Mouse (Mus musculus) adrenal gland, postnatal 10 days (tissue): ENCODE data around the gene 1700017N19Rik. TPM values are rescaled to one million over a fixed set of nuclear protein-coding genes. Genes with fewer than 3 reads are reported as not detected.
"Not testable (repeated sequence)": the region's sequence is repeated elsewhere in the genome, so short reads cannot be mapped to it uniquely, and the experiment has no call there.

Experiments used
- DNase-seq: peaks from one replicate; pipeline ENCODE4 v3.0.0; 2021; ENCODE audit warnings: mixed read lengths
- long read RNA-seq, 2 experiments: library from polyadenylated mRNA; stranded (forward); transcript quantifications; one replicate each; pipeline ENCODE4 v2.0.0; 2021
- total RNA-seq, 2 experiments: library from RNA; stranded (reverse); gene quantifications; 2 replicates each; pipeline ENCODE4 v1.2.3; 2021

The 1700017N19Rik gene
- not detected for total RNA-seq
- long read RNA-seq, experiment 1: 0 reads
- long read RNA-seq, experiment 2: 0 reads

- DNase-seq: no peak
Observed at GRCm38 (mm10) chr10:100590323-100590722, at the start of gene 1700017N19Rik, which contains the start of gene 4930430F08Rik. Gene 1700017N19Rik (plus strand): TSS chr10:100590484. Gene 4930430F08Rik (minus strand): TSS chr10:100590423.

GRCm38 (mm10) chr10:100556566-100557175 is 33.6 kb upstream of the 1700017N19Rik start:
- DNase-seq: no peak

DNA sequence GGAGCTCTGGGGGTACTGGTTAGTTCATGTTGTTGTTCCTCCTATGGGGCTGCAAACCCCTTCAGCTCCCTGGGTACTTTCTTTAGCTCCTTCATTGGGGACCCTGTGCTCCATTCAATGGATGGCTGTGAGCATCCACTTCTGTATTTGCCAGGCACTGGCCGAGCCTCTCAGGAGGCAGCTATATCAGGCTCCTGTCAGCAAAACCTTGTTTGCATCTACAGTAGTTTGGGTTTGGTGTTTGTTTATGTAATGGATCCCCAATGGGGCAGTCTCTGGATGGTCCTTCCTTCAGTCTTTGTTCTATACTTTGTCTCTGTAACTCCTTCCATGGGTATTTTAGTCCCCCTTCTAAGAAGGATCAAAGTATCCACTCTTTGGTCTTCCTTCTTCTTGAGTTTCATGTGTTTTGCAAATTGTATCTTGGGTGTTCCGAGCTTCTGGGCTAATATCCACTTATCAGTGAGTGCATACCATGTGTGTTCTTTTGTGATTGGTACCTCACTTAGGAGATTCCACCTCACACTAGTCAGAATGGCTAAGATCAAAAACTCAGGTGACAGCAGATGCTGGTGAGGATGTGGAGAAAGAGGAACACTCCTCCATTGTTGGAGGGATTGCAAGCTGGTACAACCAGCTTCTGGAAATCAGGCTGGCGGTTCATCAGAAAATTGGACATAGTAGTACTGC is 29.9 kb upstream of the 1700017N19Rik start:
- not testable (repeated sequence) for DNase-seq

- DNase-seq: no peak
Observed at GRCm38 (mm10) chr10:100564112-100564511, 26.2 kb upstream of the 1700017N19Rik start.

DNA sequence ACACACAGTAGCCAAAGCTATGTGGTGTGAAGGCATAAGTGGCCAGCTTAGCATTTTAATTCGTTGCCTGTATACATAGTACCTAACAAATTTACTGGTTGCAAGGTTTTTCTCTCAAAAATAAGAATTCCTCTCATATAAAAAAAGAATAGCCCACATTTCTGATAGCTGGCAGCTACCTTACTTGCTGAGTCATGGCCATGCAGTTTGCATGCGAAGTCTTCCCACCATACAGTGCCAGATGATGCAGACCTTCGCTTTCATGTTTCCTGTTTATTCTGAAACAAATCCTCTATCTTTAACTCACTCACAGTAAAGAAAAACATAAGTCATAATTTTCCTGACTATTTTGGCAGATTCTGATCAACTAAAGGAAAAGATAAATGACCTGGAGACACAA is 18.6 kb upstream of the 1700017N19Rik start:
- DNase-seq: no peak

DNA sequence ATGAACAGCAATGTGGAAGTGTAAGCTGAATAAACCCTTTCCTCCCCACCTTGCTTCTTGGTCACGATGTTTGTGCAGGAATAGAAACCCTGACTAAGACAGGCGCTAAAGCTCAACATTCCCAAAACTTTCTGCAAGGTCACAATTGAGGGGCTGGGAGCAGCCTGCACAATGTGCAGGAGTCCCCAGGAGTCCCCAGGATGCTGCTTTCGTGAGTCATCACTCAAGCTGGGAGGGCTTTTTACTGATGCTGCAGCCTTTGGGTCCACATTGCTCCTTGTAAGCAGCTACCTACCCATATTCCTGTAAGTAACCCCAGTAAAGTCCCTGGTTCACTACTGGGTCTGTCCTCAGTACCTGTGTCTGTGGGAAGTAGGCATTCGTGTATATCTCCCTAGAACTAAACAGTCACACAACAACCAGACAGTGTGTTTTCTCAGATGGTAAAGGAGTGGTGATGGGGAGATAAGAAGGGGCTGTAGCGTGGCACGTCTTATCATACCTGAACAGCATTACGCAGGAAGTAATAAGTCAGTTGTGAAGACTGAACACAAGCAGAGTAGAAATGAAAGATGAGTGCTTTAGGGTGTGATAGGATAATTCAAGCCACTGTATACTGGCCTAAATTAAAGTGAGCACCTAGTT is 15.7 kb upstream of the 1700017N19Rik start:
- no peak for DNase-seq

DNA sequence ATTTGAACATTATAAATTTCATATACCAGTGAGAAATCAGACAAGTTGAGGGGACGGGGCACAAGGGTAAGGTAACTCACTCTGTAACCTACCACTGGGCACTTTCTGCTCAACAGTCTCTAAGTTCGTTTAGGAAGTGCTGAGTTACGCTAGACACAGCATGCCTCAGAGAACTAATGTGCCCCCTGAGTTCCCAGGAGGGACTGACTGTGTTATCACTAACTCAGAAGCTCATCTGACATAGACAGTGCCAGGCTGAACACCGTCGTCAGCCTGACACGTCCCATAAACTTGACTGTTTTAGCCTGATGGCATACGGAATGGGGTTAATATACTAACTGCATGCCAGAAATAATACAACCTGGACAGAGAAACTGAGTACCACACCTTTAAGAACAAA is 15.0 kb upstream of the 1700017N19Rik start:
- no peak for DNase-seq

- DNase-seq: peak; percentile 13
Observed at GRCm38 (mm10) chr10:100584178-100584577, 6.1 kb upstream of the 1700017N19Rik start.

GRCm38 (mm10) chr10:100588524-100588923 is 1.8 kb upstream of the 1700017N19Rik start:
- no peak for DNase-seq

DNA sequence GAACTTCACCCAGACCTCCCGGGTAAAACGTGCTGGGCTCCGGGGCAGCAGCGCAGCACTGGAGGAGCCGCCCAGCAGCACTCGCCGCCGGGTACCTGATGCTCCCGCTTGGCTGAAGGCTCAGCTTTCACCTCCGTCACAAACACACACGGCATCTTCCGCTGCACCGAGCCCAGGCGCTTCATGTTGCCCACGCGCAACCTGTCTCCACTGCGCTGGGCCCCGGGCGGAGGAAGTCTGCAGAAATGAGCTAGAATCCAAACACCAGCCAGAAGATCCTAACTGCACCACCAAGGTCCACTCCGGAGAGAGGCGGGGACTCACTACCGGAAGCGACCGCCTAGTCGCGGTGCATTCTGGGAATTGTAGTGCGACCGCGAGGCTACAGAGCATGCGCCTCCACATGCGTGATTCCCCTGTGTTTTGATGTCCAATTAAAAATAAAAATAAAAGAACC is 1.3 kb upstream of the 1700017N19Rik start:
- DNase-seq: peak; percentile 93

DNA sequence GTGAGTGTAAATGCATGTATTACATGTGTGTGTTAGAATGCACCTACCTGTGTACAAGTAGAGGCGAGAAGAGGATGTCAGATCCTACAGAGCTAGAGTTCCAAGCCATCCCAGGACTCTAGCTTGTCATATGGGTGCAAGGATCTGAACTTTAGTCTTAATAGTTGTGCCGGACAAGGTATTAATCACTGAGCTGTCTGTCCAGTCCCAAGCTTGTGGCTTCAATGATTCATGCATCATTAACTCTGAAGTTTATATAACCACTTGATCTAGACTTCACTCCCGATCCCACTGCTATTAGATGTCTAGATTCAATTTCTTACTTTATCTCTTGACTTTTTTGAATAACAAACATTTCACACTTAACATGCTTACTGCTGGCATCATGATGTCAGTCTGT is 8.1 kb downstream of the 1700017N19Rik start:
- DNase-seq: no peak

DNA sequence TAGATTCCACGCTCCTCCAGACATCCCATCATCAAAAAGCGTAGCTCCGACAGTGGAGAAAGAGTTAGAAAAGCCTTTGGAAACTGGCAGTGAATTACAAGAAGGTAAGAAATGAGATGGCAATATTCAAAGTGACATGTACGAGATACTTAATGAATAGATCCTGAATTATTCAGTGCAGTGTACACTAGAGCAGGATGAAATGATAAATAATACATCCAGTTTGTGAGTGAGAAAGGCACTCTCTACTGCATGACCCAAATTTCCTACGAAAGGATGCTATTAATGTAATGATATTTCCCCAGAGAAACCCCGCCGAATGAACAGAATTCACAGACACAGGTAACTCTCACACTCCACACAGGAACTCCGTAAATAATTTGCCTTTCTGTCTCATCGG is 13.2 kb downstream of the 1700017N19Rik start:
- no peak for DNase-seq

DNA sequence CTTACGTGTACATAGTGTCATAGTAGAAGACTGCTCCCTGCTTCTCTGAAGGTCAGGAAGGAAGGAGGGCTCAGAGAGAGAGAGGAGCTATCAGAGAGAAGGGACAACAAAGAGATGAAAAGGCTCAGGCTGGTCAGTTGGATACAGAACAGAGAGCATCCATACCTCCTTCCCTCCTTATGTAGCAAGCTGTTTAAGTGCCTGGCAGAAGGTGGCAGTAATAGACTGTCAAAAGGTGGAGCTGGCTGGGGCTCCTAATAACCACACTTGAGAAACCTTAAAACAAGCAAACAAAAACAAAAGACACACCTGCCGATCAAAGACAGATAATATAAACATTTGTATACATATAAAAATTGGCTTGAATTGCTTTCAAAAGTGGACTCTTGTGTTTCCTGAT is 14.0 kb downstream of the 1700017N19Rik start:
- DNase-seq: no peak

DNA sequence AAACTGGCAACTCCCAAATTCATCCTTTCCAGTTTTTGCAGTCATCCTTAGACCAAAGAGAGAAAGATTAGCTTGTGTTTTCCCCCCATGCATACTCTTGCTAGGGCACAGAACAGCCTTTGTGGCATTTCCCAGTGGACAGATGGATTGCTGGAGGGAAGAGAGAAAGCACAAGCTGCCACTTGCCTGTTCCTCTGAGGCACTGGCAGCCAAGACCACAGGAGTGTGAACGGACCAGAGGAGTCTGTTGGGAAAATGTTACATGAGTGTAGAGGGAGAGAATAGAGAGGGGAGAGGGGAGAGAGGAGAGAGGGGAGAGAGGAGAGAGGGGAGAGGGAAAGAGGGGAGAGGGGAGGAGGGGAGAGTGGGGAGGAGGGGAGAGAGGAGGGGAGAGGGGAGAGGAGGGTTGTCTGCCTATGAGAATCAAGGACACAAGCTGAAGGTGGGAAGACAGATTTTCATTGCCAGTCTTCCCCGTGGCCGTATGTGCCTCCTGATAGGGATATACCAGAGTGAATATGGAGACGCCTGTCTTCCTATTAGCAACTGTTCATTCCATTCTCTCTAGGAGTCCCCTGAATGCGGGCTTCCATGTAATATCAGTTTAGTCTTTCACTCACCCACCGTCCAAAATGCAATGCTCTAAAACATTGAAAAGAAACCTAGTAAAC is 27.1 kb downstream of the 1700017N19Rik start:
- DNase-seq: no peak

GRCm38 (mm10) chr10:100619474-100619873 is 29.2 kb downstream of the 1700017N19Rik start:
- no peak for DNase-seq

DNA sequence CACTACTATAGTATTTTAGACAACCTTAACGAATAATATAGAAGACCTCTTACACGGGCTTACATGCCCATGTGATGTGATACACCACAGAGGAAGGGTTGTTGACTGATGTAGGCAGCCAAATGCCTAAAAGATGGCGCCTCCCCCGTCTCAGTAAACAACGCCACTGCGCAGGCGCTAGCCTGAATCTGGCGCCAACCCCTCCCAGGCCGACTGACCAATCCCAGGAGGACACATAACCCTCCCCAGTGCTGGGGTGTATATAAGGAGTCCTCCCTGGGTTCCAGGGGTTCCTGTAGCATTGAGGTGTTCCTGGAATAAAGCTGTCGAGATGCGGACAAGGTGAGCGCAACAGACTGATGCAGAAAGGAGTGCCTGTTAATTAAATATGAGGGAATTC is 29.8 kb downstream of the 1700017N19Rik start:
- DNase-seq: no peak

GRCm38 (mm10) chr10:100622494-100622893 is 32.2 kb downstream of the 1700017N19Rik start:
- DNase-seq: no peak

GRCm38 (mm10) chr10:100629762-100630438 is 39.6 kb downstream of the 1700017N19Rik start:
- DNase-seq: peak; percentile 65

DNA sequence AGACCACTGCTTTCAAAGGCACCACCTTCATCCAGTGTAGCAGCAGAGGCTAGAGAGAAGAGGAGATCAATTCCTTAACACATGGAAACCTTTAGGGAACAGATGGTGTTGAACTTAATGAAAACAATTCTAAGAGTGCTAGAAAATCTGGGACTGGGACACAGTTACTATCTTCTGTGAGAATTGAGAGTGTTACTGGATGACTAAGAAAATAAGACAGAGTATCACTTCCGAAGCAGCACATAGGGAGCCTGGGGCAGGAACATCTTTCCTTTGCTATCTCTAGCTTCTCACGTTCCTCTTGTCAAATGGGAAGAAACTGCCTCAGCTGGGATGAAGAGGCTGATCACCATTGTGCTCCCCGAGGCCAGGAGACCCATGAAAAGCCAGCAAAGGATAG is 52.6 kb downstream of the 1700017N19Rik start:
- DNase-seq: no peak

DNA sequence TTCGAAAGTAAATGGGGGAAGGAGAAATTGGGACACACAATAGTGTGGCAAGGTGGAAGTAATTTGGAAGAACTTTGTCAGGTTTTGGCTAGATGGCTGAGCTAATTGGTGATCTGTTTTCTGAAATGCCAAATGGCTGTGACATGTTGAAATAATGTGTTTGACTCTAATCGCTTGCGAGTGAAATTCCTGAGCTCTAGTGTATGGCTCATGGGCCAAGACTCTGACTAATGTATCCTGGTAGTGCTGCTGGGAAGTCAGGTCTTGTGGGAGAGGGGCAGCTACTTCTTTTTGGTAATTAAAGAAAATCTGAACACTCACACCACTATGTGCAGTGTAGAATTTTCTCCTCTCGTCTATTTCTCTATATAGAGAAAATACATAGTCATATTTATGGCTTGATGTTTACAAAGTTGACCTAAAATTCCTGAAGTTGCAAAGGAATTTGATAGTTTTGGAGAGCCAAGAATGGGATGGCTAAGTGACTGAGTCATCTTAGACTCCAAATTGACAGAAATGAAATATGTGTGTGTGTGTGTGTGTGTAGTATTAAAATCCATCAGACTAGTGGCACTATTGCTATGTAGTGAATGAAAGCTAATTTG is 55.1 kb downstream of the 1700017N19Rik start:
- no peak for DNase-seq

DNA sequence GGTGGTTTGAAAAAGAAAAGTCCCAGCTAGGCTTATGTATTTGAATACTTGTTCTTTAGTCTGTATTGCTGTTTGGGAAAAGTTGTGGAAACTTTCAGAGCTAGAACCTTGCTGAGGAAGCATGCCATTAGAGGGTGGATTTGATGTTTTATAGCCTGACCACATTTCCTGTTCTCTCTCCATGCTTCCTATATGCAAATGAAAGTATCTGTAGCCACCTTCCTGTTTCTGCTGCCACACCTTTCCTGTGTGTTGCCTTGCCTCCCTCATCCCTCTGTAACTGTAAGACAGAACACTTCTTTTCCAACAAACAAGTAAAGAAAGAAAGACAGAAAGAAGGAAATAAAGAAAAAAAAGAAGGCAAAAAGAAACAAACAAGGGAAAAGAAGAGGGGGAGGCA is 63.9 kb downstream of the 1700017N19Rik start:
- no peak for DNase-seq
